Mouse (Mus musculus): ENCODE measurements around the gene Supt6.

- TF ChIP-seq CTCF (IDR thresholded peaks at IDR 0.05; ENCODE audit: borderline replicate concordance, control insufficient read depth, extremely low read depth, insufficient read depth, low read length, poor library complexity): no peak
- no peak for TF ChIP-seq POLR2A (IDR thresholded peaks at IDR 0.05; ENCODE audit: control insufficient read depth, extremely low read depth, insufficient read depth, low read length, poor library complexity)
Observed at GRCm38 (mm10) chr11:78166640-78167039, 79.1 kb downstream of the Supt6 start.
